Mouse (Mus musculus): ENCODE data around the gene Kat8.

Kat8 gene

GRCm38 (mm10) chr7:127898179-127898956 lies 13.9 kb upstream of the Kat8 start:
- DNase-seq = no peak

- no peak for DNase-seq
Measured at GRCm38 (mm10) chr7:127899997-127900396, 12.3 kb upstream of the Kat8 start.

GRCm38 (mm10) chr7:127901772-127902171 lies 10.5 kb upstream of the Kat8 start:
- DNase-seq = no peak

- DNase-seq = peak; percentile 81
Measured at GRCm38 (mm10) chr7:127903971-127904796, 8.1 kb upstream of the Kat8 start, which contains the start of gene Bckdk. Gene Bckdk, plus strand, starts transcription at chr7:127904082.

GRCm38 (mm10) chr7:127907939-127908338 lies 4.4 kb upstream of the Kat8 start:
- DNase-seq = no peak

GRCm38 (mm10) chr7:127908656-127909055 lies 3.7 kb upstream of the Kat8 start:
- no peak for DNase-seq

GRCm38 (mm10) chr7:127912938-127913337 lies 622 bp downstream of the Kat8 start:
- DNase-seq = no peak

GRCm38 (mm10) chr7:127915293-127915692 lies 3.0 kb downstream of the Kat8 start:
- no peak for DNase-seq

GRCm38 (mm10) chr7:127918203-127918602 lies 5.9 kb downstream of the Kat8 start:
- DNase-seq = no peak

GRCm38 (mm10) chr7:127919290-127919689 lies 7.0 kb downstream of the Kat8 start:
- DNase-seq = no peak

GRCm38 (mm10) chr7:127921516-127921915 lies 9.2 kb downstream of the Kat8 start:
- no peak for DNase-seq

- no peak for DNase-seq
Measured at GRCm38 (mm10) chr7:127922451-127923275, 10.3 kb downstream of the Kat8 start.

- no peak for DNase-seq
Measured at GRCm38 (mm10) chr7:127923714-127924113, 11.4 kb downstream of the Kat8 start.

- DNase-seq = no peak
Measured at GRCm38 (mm10) chr7:127925252-127925651, 12.9 kb downstream of the Kat8 start.

GRCm38 (mm10) chr7:127926066-127926465 lies 13.8 kb downstream of the Kat8 start:
- DNase-seq = no peak

GRCm38 (mm10) chr7:127926846-127927245 lies 14.5 kb downstream of the Kat8 start:
- no peak for DNase-seq

GRCm38 (mm10) chr7:127927726-127928125 lies 15.4 kb downstream of the Kat8 start:
- DNase-seq = peak; percentile 17

GRCm38 (mm10) chr7:127928596-127928995 lies 16.3 kb downstream of the Kat8 start:
- peak; percentile 48 for DNase-seq

- DNase-seq = peak; percentile 12
Measured at GRCm38 (mm10) chr7:127929923-127930322, 17.6 kb downstream of the Kat8 start, which contains the start of gene Prss8. Gene Prss8, minus strand, starts transcription at chr7:127930104.

GRCm38 (mm10) chr7:127930636-127931035 lies 18.3 kb downstream of the Kat8 start:
- peak; percentile 4 for DNase-seq

GRCm38 (mm10) chr7:127931351-127932135 lies 19.2 kb downstream of the Kat8 start:
- no peak for DNase-seq
